Mouse (Mus musculus) MEL (cell line): ENCODE measurements around the gene Tnpo1.

ENCODE experiments used
- CHD1 ChIP-seq: IDR thresholded peaks from 2 replicates; pipeline ENCODE4 v1.6.1; 2012; ENCODE audit warnings: low read depth, mild to moderate bottlenecking, inconsistent platforms, low read length, improper control_type of control experiment
- CTCF ChIP-seq, 3 experiments: IDR thresholded peaks in 2 of 3; conservative IDR thresholded peaks in 1 of 3; 2 replicates each; pipeline ENCODE4 v1.5.1; 2011 to 2012; ENCODE audit warnings: low read length in 3 of 3, low read depth in 2 of 3, mild to moderate bottlenecking in 2 of 3, improper control_type of control experiment in 1 of 3, inconsistent platforms in 1 of 3, mixed read lengths in 1 of 3, moderate library complexity in 1 of 3; ENCODE audit not compliant: control insufficient read depth in 1 of 3, insufficient read depth in 1 of 3, poor library complexity in 1 of 3, severe bottlenecking in 1 of 3
- EP300 ChIP-seq, 2 experiments: IDR thresholded peaks; 2 replicates each; pipeline ENCODE4 v1.6.1; 2011; ENCODE audit warnings: improper control_type of control experiment in 2 of 2, low read length in 2 of 2, low read depth in 1 of 2, mild to moderate bottlenecking in 1 of 2
- ETS1 ChIP-seq: IDR thresholded peaks from 2 replicates; pipeline ENCODE4 v1.6.1; 2012; ENCODE audit warnings: low read depth, mild to moderate bottlenecking, inconsistent platforms, low read length, improper control_type of control experiment, moderate library complexity
- MAX ChIP-seq: IDR thresholded peaks from 2 replicates; pipeline ENCODE4 v1.6.1; 2011; ENCODE audit warnings: low read length, improper control_type of control experiment
- MXI1 ChIP-seq: IDR thresholded peaks from 2 replicates; pipeline ENCODE4 v1.6.1; 2011; ENCODE audit warnings: mild to moderate bottlenecking, low read depth, low read length, improper control_type of control experiment
- POLR2A ChIP-seq, 2 experiments: IDR thresholded peaks; 2 replicates each; pipeline ENCODE4 v1.6.1; 2011 to 2012; ENCODE audit warnings: low read length in 2 of 2, mild to moderate bottlenecking in 2 of 2, control low read depth in 1 of 2, improper control_type of control experiment in 1 of 2, low read depth in 1 of 2, moderate library complexity in 1 of 2; ENCODE audit not compliant: control insufficient read depth in 1 of 2, insufficient read depth in 1 of 2, poor library complexity in 1 of 2
- POLR2AphosphoS2 ChIP-seq: IDR thresholded peaks from 2 replicates; pipeline ENCODE4 v1.6.1; 2011; ENCODE audit warnings: low read length, improper control_type of control experiment
- SMC3 ChIP-seq: IDR thresholded peaks from 2 replicates; pipeline ENCODE4 v1.6.1; 2011; ENCODE audit warnings: low read depth, low read length, improper control_type of control experiment
- TAL1 ChIP-seq: IDR thresholded peaks from 2 replicates; pipeline ENCODE4 v1.6.1; 2012; ENCODE audit warnings: mild to moderate bottlenecking, inconsistent platforms, low read length, moderate library complexity, mixed read lengths
- TCF12 ChIP-seq: IDR thresholded peaks from 2 replicates; pipeline ENCODE4 v1.6.1; 2014; ENCODE audit warnings: low read depth, mild to moderate bottlenecking, inconsistent platforms, low read length, improper control_type of control experiment, moderate library complexity
- ZC3H11A ChIP-seq: IDR thresholded peaks from 2 replicates; pipeline ENCODE4 v1.6.1; 2012; ENCODE audit warnings: low read depth, mild to moderate bottlenecking, inconsistent platforms, low read length, improper control_type of control experiment

DNA sequence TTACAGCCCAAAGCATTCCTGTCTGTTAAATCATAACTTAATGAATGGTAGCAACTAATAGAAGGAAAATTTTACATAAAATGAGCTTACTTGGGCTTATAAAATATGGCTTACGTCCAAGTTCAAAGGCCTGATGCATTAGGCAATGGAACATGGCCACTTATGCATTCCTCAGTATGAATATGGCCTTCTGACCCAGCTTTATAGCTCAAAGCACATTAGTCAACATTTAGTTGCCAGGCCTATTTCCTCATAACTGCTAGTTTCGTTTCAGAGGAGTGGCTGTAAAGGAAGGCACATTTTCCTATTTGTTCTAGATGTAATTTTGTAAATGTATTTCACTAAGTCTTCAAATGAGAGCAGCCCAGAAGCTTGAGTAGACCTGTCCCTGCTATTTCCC is 107.1 kb downstream of the Tnpo1 start:
- TF ChIP-seq MXI1 (no peak), POLR2AphosphoS2 (no peak), ZC3H11A (no peak), ETS1 (no peak), SMC3 (no peak), CHD1 (no peak), MAX (no peak), POLR2A (IDR thresholded peaks at IDR 0.05; ENCODE audit: control insufficient read depth in 1 of 2, insufficient read depth in 1 of 2, low read depth in 1 of 2, low read length in 2 of 2, poor library complexity in 1 of 2) (no peak), EP300 (IDR thresholded peaks at IDR 0.05; ENCODE audit: low read depth in 1 of 2, low read length in 2 of 2) (no peak), TAL1 (no peak), CTCF (IDR thresholded peaks at IDR 0.05 in 2 of 3, conservative IDR thresholded peaks at IDR 0.05 in 1 of 3; ENCODE audit: control insufficient read depth in 1 of 3, insufficient read depth in 1 of 3, low read depth in 2 of 3, low read length in 3 of 3, poor library complexity in 1 of 3, severe bottlenecking in 1 of 3) (no peak), TCF12 (no peak)
